Mouse (Mus musculus): ENCODE results near the gene Gm9936.
"Not testable (repeated sequence)": the region's sequence is repeated elsewhere in the genome, so short reads cannot be mapped to it uniquely, and the experiment has no call there.

Gm9936 gene

GRCm38 (mm10) chr5:114858582-114858981 lies at the start of gene Gm9936:
TSS of gene Gm9936 (minus strand) at chr5:114858682.
- DNase-seq (ENCODE audit: low spot score) = no peak

- no peak for DNase-seq (ENCODE audit: low spot score)
Measured at GRCm38 (mm10) chr5:114902413-114902812, 43.9 kb upstream of the Gm9936 start.

DNA sequence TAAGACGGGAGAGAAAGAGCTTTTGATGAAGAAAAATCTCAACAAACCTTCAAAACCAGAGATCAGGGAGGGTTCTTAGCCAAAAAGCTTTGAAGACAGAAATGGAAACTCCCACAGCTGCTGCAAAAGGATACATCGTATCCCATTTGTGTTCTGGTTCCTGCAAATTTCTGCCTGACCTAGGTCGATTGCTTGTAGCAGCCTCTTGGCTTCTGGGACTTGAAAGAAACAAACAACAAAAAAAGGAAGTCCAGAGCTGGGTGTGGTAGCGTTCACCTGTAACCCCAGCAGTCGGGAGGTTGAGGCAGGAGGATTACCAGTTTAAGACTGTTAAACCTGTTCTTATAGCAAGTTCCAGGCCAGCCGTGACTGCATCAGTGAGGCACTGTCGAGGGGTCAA lies 40.4 kb upstream of the Gm9936 start:
- no peak for DNase-seq (ENCODE audit: low spot score)

DNA sequence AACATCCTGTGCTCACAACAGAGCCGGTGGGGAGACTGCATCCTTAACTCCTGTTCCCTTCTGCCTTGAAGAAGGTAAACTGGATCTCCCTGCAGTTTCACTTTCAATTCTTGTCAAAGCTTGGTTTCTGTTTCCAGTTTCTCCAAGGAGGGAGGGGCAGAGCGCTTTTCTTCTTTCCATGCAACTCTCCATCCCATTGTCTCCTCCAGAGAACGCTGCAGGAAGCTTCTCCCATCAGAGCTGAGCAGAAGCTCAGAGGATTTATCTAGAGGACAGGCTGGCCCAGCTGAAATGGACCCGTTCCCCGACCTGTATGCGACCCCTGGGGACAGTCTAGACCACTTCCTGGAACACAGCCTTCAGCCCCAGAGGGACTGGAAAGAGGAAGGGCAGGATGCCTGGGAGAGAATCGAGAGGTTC lies 38.9 kb upstream of the Gm9936 start:
- no peak for DNase-seq (ENCODE audit: low spot score)

GRCm38 (mm10) chr5:114896688-114897373 lies 38.3 kb upstream of the Gm9936 start, which contains the start of gene Oasl2:
TSS of gene Oasl2 (plus strand) at chr5:114896936.
- DNase-seq (ENCODE audit: low spot score) = no peak

GRCm38 (mm10) chr5:114895542-114895941 lies 37.1 kb upstream of the Gm9936 start:
- DNase-seq (ENCODE audit: low spot score) = no peak

DNA sequence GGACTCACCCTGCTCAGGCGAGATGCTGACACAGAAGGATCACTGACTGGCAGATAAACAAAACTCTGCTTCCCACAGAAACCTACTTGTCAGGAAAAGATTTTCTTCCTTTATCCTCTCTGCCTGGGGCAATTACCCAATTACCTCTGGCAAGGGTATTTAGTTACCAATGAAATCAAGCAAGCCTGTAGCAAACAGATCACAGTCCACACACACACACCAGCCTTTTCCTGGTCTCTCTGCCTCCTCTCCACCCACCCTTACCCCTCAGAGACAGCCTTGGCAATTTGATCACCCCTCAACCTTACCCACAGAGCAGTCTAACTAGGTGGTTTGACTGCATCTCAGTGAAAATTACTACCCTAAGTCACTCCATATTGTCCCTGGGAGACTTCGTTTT lies 30.5 kb upstream of the Gm9936 start:
- DNase-seq (ENCODE audit: low spot score) = no peak

- DNase-seq (ENCODE audit: low spot score) = no peak
Measured at GRCm38 (mm10) chr5:114886801-114887200, 28.3 kb upstream of the Gm9936 start.

- no peak for DNase-seq (ENCODE audit: low spot score)
Measured at GRCm38 (mm10) chr5:114883022-114883421, 24.5 kb upstream of the Gm9936 start.

- DNase-seq (ENCODE audit: low spot score) = not testable (repeated sequence)
Measured at GRCm38 (mm10) chr5:114882319-114882718, 23.8 kb upstream of the Gm9936 start.

DNA sequence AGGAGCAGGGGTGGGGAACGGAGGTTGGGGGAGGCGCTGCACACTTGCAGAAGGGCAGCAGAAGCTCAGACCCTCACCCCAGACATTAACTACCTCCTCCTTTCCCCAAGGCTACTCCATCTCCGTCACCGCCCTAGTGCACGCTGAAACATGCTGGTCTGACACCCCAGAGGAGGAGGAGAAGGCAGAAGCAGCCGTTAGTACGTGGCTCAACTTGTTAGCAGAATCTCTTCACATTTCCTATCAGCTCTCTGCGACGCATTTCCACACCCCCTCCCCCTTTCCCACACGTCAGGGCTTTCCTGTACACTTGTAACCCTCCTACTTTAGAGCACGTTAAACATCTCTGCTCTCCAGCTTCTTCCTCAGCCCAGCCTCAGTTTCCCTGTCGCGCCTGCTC lies 20.9 kb upstream of the Gm9936 start:
- no peak for DNase-seq (ENCODE audit: low spot score)

DNA sequence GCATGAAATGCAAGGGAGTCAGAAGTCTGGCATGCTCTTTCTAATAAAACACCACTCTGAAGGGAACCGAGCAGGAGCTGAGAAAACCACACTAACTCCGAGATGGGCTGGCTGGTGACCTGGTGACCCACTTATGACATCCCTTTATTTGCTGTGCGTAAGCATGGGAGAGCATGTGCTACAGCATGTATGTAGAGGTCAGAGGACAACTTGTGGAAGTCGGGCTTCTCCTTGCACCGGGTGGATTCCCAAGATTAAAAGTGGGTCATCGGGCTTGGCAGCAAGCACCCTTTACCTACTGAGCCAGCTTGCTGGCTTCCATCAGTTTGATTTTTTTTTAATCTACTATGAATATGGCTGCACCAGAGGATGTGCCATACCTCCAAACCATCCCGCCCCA lies 19.0 kb upstream of the Gm9936 start:
- DNase-seq (ENCODE audit: low spot score) = no peak

GRCm38 (mm10) chr5:114876331-114876730 lies 17.8 kb upstream of the Gm9936 start:
- no peak for DNase-seq (ENCODE audit: low spot score)

- DNase-seq (ENCODE audit: low spot score) = no peak
Measured at GRCm38 (mm10) chr5:114875858-114876257, 17.4 kb upstream of the Gm9936 start.

DNA sequence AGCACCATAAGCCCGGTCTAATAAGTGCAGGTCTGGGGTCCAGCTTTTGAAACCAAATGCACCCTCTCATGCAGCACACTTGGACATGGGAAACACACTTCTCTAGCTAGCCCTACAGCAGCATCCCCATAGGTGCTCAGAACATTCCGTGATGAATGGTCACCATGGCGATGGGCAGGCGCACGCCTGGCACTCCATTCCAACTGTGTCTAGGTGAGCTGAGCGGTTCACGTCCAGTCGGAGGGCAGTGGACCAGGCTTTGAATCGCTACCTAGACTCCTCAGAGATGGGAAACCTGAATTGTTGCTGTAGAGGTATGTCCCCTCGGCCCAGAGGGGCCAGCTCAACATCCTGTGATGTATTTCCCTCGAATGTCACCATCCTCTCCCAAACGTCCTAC lies 6.8 kb upstream of the Gm9936 start:
- no peak for DNase-seq (ENCODE audit: low spot score)

DNA sequence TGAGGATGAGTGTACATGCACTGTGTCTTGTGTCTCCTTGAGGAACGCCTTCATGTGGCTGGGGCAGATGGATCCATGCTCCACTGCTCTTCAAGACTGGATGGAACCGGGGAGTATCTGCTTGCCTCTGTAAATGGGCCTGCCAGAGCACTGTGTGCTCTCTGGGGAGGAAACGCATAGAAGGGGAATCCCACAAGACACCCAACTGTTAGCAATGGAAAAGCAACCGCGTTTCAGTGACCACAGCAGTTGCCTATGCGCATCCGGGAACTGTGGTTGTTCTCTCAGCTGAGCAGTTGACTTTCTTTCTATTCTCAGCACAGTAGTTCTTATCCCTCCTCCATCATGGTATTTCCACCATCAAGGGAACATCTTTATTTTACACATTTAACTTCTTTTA lies 6.3 kb upstream of the Gm9936 start:
- DNase-seq (ENCODE audit: low spot score) = no peak

GRCm38 (mm10) chr5:114861730-114862129 lies 3.2 kb upstream of the Gm9936 start:
- DNase-seq (ENCODE audit: low spot score) = no peak

DNA sequence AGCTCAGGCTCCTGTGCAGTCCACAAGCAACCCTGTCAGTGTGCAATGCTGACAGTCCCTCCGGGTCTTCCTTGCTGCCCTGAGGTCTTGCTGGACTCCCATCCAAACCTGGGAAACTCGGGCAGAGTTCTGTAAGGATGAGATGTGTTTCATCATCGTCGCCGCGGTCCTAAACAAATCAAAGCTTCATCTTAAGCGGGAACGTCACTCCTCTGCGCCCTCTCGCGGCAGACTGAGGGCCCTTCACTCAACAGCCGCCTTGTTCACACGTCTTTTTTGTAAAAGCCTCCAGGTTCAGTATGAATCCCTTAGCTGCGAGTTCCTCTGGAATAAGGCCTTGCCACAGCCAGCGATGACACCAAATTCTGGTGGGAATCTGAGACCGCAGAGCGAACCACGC lies 771 bp upstream of the Gm9936 start:
- no peak for DNase-seq (ENCODE audit: low spot score)

GRCm38 (mm10) chr5:114853364-114853763 lies 5.1 kb downstream of the Gm9936 start, which contains the start of gene 4930519G04Rik:
TSS of gene 4930519G04Rik (plus strand) at chr5:114853664.
- not testable (repeated sequence) for DNase-seq (ENCODE audit: low spot score)

DNA sequence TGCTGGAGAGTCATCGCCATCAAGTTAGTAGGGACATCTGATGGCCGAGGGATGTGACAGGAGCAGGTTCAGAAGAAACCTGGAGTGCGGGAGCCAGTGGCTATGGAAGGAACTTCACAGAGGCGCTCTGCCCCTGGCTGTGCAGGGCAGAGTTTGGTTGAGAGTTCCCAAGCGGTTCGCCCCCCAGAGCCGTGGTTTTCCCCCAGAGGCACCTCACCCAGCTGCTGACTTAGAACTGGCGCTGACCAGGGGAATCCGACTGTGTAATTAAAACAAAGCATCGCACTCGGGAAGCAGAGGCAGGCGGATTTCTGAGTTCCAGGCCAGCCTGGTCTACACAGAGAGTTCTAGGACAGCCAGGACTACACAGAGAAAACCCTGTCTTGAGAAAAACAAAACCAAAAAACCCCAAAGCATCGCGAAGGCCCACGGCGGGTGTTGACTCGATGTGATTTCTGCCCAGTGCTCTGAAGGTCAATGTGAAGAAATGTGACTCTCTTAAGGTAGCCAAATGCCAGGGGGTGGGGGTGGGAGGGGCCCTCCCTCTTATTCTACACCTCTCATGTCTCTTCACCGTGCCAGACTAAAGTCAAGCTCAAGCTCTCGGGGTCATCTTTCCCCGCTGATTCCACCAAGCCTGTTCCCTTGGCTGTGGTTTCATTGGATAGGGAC lies 6.8 kb downstream of the Gm9936 start:
- DNase-seq (ENCODE audit: low spot score) = no peak

- DNase-seq (ENCODE audit: low spot score) = not testable (repeated sequence)
Measured at GRCm38 (mm10) chr5:114844371-114844770, 14.1 kb downstream of the Gm9936 start.

- no peak for DNase-seq (ENCODE audit: low spot score)
Measured at GRCm38 (mm10) chr5:114842674-114843073, 15.8 kb downstream of the Gm9936 start.

- not testable (repeated sequence) for DNase-seq (ENCODE audit: low spot score)
Measured at GRCm38 (mm10) chr5:114842155-114842554, 16.3 kb downstream of the Gm9936 start.

DNA sequence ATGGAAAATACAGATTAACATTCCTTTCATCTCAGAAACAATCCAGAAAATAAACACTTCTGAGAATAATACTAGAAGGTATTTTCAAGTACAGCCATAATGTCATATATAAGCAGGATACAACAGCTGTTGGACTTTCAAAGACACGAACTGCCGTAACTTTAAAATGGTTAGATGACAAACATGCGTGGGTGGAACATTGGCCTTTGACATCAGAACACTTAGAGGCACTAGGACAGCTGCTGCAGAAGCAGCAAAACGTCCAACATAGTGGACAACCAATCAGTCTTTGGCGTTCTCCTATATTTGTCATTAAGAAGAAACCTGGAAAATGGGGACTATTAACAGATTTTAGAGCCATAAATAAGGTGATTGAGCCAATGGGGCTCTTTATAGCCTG lies 18.0 kb downstream of the Gm9936 start:
- DNase-seq (ENCODE audit: low spot score) = not testable (repeated sequence)

Measured in urinary bladder, postnatal 10 days (tissue).